Mouse (Mus musculus) brown adipose tissue, adult 24 weeks (tissue): Measurements from ENCODE around the gene Gtf3c5. TPM values are rescaled to one million over a fixed set of nuclear protein-coding genes. Genes with fewer than 3 reads are reported as not detected.

Experiments
- H3K27ac ChIP-seq: fragments of 200-500 bp; replicated peaks from 2 replicates; pipeline ENCODE4 v1.5.1; 2012; ENCODE audit warnings: low read depth, mild to moderate bottlenecking, low read length
- H3K4me1 ChIP-seq: fragments of 200-500 bp; 2 replicates; pipeline ENCODE4 v1.6.1; 2012; ENCODE audit warnings: low read length, mixed read lengths; ENCODE audit not compliant: control insufficient read depth, insufficient read depth, insufficient read length
- H3K4me3 ChIP-seq: fragments of 200-500 bp; 2 replicates; pipeline ENCODE4 v1.5.1; 2012; ENCODE audit warnings: low read depth, mild to moderate bottlenecking, low read length, moderate library complexity; ENCODE audit not compliant: insufficient read depth
- polyA plus RNA-seq: library from polyadenylated mRNA; stranded (reverse); fragments of >200 nt; gene quantifications from 2 replicates; pipeline ENCODE4 v1.2.4, GENCODE M21; 2012; ENCODE audit not compliant: missing spikeins, insufficient read depth, insufficient read length

Gene Gtf3c5
- 5.2 and 6.9 TPM in 2 replicates for polyA plus RNA-seq

- Histone ChIP-seq H3K4me1 (no peaks in the 10 kb centered on the region), H3K4me3 (peak within 1 kb of the TSS; percentile 73), H3K27ac (peak within 1 kb of the TSS; percentile 77)
These were observed at the start of gene Gtf3c5 for GRCm38 (mm10) chr2:28583651-28584050. Gene Gtf3c5 (minus strand): TSS chr2:28583751.

- H3K27ac ChIP-seq, result no peak overlapping the region
- no peaks in the 10 kb centered on the region for H3K4me1 ChIP-seq
- H3K4me3 ChIP-seq, result no peak overlapping the region
These were observed 49.6 kb upstream of the Gtf3c5 start for GRCm38 (mm10) chr2:28633136-28633535.

- no peak overlapping the region for H3K4me3 ChIP-seq
- H3K27ac ChIP-seq, result no peak overlapping the region
- H3K4me1 ChIP-seq, result no peaks in the 10 kb centered on the region
These were observed 49.1 kb upstream of the Gtf3c5 start for GRCm38 (mm10) chr2:28632626-28633025.

GRCm38 (mm10) chr2:28629911-28630381 is 46.4 kb upstream of the Gtf3c5 start:
- no peaks in the 10 kb centered on the region for H3K4me1 ChIP-seq
- H3K4me3 ChIP-seq, result no peak overlapping the region
- no peak overlapping the region for H3K27ac ChIP-seq

- Histone ChIP-seq H3K4me1 (no peaks in the 10 kb centered on the region), H3K27ac (no peak overlapping the region), H3K4me3 (no peak overlapping the region)
These were observed 44.5 kb upstream of the Gtf3c5 start for GRCm38 (mm10) chr2:28628053-28628452.

GRCm38 (mm10) chr2:28626038-28626437 is 42.5 kb upstream of the Gtf3c5 start:
- H3K4me3 ChIP-seq, result no peak overlapping the region
- H3K4me1 ChIP-seq, result no peaks in the 10 kb centered on the region
- H3K27ac ChIP-seq, result no peak overlapping the region

- Histone ChIP-seq H3K4me1 (no peaks in the 10 kb centered on the region), H3K4me3 (no peak overlapping the region), H3K27ac (no peak overlapping the region)
These were observed 41.3 kb upstream of the Gtf3c5 start for GRCm38 (mm10) chr2:28624870-28625269.

GRCm38 (mm10) chr2:28622521-28623124 is 39.1 kb upstream of the Gtf3c5 start:
- H3K4me3 ChIP-seq, result no peak overlapping the region
- H3K4me1 ChIP-seq, result no peaks in the 10 kb centered on the region
- no peak overlapping the region for H3K27ac ChIP-seq

GRCm38 (mm10) chr2:28621664-28622171 is 38.2 kb upstream of the Gtf3c5 start, which contains the start of gene Gfi1b:
Gene Gfi1b (minus strand): TSS chr2:28621982.
- Histone ChIP-seq H3K27ac (no peak within 1 kb of the TSS), H3K4me1 (no peaks in the 10 kb centered on the region)

GRCm38 (mm10) chr2:28621111-28621510 is 37.6 kb upstream of the Gtf3c5 start:
- Histone ChIP-seq H3K27ac (no peak overlapping the region), H3K4me1 (no peaks in the 10 kb centered on the region), H3K4me3 (no peak overlapping the region)

More at GRCm38 (mm10) chr2:28621664-28622171, 38.2 kb upstream of the Gtf3c5 start, which contains the start of gene Gfi1b:
- no peak within 1 kb of the TSS for H3K4me3 ChIP-seq

- H3K27ac ChIP-seq, result no peak overlapping the region
- H3K4me1 ChIP-seq, result no peaks in the 10 kb centered on the region
- H3K4me3 ChIP-seq, result no peak overlapping the region
These were observed 37.0 kb upstream of the Gtf3c5 start for GRCm38 (mm10) chr2:28620522-28620921.

GRCm38 (mm10) chr2:28619369-28619768 is 35.8 kb upstream of the Gtf3c5 start:
- H3K4me1 ChIP-seq, result no peaks in the 10 kb centered on the region
- H3K27ac ChIP-seq, result no peak overlapping the region
- no peak overlapping the region for H3K4me3 ChIP-seq

GRCm38 (mm10) chr2:28618777-28619336 is 35.3 kb upstream of the Gtf3c5 start:
- H3K27ac ChIP-seq, result no peak overlapping the region
- H3K4me1 ChIP-seq, result no peaks in the 10 kb centered on the region
- no peak overlapping the region for H3K4me3 ChIP-seq

GRCm38 (mm10) chr2:28617498-28618486 is 34.2 kb upstream of the Gtf3c5 start:
- H3K27ac ChIP-seq, result no peak overlapping the region
- no peak overlapping the region for H3K4me3 ChIP-seq
- no peaks in the 10 kb centered on the region for H3K4me1 ChIP-seq

GRCm38 (mm10) chr2:28616874-28617273 is 33.3 kb upstream of the Gtf3c5 start:
- Histone ChIP-seq H3K4me1 (no peaks in the 10 kb centered on the region), H3K4me3 (no peak overlapping the region), H3K27ac (no peak overlapping the region)
